Mouse (Mus musculus): ENCODE data around the gene Clpp. TPM values are rescaled to one million over a fixed set of nuclear protein-coding genes. Genes with fewer than 3 reads are reported as not detected.

Gene Clpp
- polyA plus RNA-seq, 1 experiment from 2014 or later: 186 TPM

DNA sequence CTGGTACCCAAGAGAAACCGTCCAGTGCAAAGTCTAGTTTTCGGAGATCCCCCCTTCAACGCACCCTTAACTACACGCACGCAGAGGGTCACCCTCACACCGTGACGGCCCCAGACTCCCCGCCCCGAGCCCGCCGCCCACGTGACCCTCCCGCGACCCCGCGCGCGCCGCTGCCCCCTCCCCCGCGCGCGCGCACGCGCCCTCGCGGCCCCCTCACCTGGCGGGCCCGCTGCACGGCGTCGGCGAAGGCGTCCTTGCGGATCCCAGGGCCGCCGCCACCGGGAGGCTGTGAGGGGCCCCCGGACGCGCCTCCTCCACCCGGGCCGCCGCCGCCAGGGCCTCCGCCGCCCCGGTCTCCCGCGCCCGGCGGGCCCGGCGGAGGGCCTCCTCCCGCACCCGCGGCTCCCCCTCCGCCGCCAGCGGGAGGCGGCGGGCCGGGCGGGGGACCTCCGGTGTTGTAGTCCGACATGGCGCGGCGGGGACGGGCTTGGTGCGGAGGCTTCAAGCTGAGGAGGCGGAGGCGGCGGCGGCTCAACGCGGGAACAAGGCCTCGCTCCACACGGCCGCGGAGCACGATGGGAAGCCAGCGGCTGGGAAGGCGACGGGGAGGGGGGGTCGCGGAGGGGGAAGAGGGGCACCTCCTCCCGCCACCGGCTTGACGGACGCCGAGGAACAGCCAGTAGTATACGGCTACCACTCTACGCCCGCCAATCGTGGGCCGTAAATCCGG is 41.0 kb downstream of the Clpp start, which contains the start of gene Khsrp:
Gene Khsrp (minus strand): TSS at position 592 of the 730 bp plus-strand sequence.
- Histone ChIP-seq H3K4me1 (replicated peaks; ENCODE audit: control insufficient read depth, insufficient read depth, low read length) (peaks cover 13% of the 10 kb centered on the region), H3K9ac (ENCODE audit: low read length) (peak within 1 kb of the TSS; percentile 99), H3K36me3 (ENCODE audit: control insufficient read depth, insufficient read depth, low read length) (peaks cover 31% of the 10 kb centered on the region), H3K27me3 (replicated peaks; ENCODE audit: control insufficient read depth, insufficient read depth, low read length) (no peaks in the 10 kb centered on the region), H3K4me2 (ENCODE audit: low read length) (peak within 1 kb of the TSS; percentile 85), H3K27ac (ENCODE audit: low read depth) (peak within 1 kb of the TSS; percentile 93), H3K9me3 (ENCODE audit: control insufficient read depth, low read length) (no peaks in the 10 kb centered on the region), H3K4me3 (ENCODE audit: low read depth, low read length) (peak within 1 kb of the TSS; percentile 79)
- ATAC-seq (replicated peaks; ENCODE audit: low FRiP score, low TSS enrichment, low read depth) (peak; percentile 0; the same call in 1 of the 2 replicates), DNase-seq (ENCODE audit: low spot score) (peak; percentile 64)
- under 1% methylated on average over 69 of the region's 99 CpGs for WGBS

DNA sequence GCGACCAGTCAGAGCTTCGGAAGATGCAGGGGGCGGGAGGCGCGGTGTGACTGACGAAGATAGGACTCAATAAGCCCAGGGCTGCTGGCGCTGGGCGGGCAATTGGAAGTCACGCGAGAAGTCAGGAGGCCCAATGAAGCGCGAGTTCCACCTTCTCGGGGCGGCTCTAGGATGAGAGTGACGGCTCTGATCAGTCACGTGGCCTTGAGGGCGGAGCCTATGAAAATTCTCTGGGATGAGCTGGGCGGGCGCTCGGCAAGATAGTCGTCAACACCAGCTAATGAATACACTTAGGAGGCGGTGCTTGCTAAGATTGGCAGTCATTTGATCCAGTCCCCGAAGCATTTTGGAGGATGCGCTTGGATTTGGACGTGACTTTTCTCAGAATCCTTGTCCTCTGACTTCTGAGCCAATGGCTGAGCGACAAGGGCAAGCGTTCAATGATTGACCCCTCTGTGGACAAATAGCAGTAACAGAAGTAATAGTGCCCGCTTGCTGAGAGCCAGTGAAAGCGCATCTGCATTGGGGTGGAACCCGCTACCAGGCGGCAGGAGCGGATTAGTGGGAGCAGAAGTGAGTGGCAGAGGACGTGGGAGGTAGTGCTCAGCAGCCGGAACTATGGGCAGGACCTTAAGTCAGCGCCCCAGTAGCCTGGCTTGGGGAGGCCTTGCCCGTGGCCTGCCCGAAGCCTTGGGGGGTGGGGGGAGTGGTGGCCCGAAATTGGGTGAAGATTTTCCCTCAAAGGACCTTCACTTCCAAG is 41.7 kb downstream of the Clpp start:
- Histone ChIP-seq H3K27me3 (replicated peaks; ENCODE audit: control insufficient read depth, insufficient read depth, low read length) (no peaks in the 10 kb centered on the region), H3K4me1 (replicated peaks; ENCODE audit: control insufficient read depth, insufficient read depth, low read length) (peaks cover 13% of the 10 kb centered on the region), H3K4me3 (ENCODE audit: low read depth, low read length) (peak overlapping the region; percentile 79), H3K9ac (ENCODE audit: low read length) (peak overlapping the region; percentile 47), H3K27ac (ENCODE audit: low read depth) (peak overlapping the region; percentile 83), H3K9me3 (ENCODE audit: control insufficient read depth, low read length) (no peaks in the 10 kb centered on the region), H3K4me2 (ENCODE audit: low read length) (peak overlapping the region; percentile 65), H3K36me3 (ENCODE audit: control insufficient read depth, insufficient read depth, low read length) (peaks cover 23% of the 10 kb centered on the region)
- peak; percentile 98 for DNase-seq (ENCODE audit: low spot score)
- ATAC-seq (replicated peaks; ENCODE audit: low FRiP score, low TSS enrichment, low read depth): peak; percentile 99
- under 1% methylated on average over 38 of the region's 38 CpGs for WGBS

DNA sequence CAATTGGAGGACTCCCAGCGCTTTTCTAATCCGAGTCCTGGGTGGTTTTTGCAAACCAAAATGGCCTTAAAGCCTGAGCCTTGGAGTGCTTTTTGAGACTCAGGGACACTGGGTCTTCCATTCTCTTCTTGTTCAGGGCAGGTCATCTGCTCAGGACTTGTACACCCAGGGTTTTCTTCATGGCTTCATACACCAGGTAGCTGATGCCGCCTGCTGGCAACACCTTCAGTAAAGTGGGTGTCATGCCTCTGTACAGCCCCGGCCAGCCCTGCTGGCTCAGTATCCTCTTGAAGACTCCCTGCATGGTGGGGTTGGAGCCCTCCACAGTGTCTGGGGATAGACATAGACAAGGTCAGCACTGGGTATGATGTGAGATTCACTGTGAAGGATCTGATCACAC is 42.7 kb downstream of the Clpp start:
- H3K9ac ChIP-seq (ENCODE audit: low read length): no peak overlapping the region
- H3K4me2 ChIP-seq (ENCODE audit: low read length): peak overlapping the region; percentile 65; the same call in 1 of the 2 replicates
- H3K27me3 ChIP-seq (replicated peaks; ENCODE audit: control insufficient read depth, insufficient read depth, low read length): no peaks in the 10 kb centered on the region
- no peak overlapping the region for H3K4me3 ChIP-seq (ENCODE audit: low read depth, low read length)
- no peak overlapping the region for H3K27ac ChIP-seq (ENCODE audit: low read depth)
- DNase-seq (ENCODE audit: low spot score): no peak
- H3K9me3 ChIP-seq (ENCODE audit: control insufficient read depth, low read length): no peaks in the 10 kb centered on the region
- H3K4me1 ChIP-seq (replicated peaks; ENCODE audit: control insufficient read depth, insufficient read depth, low read length): peaks cover 13% of the 10 kb centered on the region
- peaks cover 13% of the 10 kb centered on the region for H3K36me3 ChIP-seq (ENCODE audit: control insufficient read depth, insufficient read depth, low read length)
- ATAC-seq (replicated peaks; ENCODE audit: low FRiP score, low TSS enrichment, low read depth): no peak
- WGBS: 88% methylated on average over 4 of the region's 4 CpGs

DNA sequence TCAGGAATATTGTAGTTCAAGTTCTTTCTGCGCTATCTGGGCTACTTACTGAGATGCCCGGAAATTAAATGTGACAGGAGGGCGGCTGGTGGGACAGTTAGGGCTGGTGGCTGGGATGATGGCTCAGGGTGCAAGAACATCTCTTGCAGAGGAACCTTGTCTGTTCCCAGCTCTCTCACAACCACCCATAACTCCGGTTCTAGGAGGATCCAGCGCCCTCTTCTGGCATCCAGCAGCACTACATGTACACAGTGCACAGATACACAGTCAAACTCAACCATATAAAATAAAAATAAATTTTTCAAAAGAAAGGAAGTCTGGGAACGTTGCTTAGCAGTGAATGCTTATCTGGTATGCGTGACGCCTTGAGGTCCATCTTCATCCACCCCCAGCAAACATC is 48.9 kb downstream of the Clpp start:
- no peaks in the 10 kb centered on the region for H3K36me3 ChIP-seq (ENCODE audit: control insufficient read depth, insufficient read depth, low read length)
- no peak overlapping the region for H3K27ac ChIP-seq (ENCODE audit: low read depth)
- ATAC-seq (replicated peaks; ENCODE audit: low FRiP score, low TSS enrichment, low read depth) (no peak), DNase-seq (ENCODE audit: low spot score) (no peak)
- no peaks in the 10 kb centered on the region for H3K9me3 ChIP-seq (ENCODE audit: control insufficient read depth, low read length)
- WGBS: 35% methylated on average over 8 of the region's 8 CpGs
- no peak overlapping the region for H3K4me3 ChIP-seq (ENCODE audit: low read depth, low read length)
- no peak overlapping the region for H3K9ac ChIP-seq (ENCODE audit: low read length)
- no peaks in the 10 kb centered on the region for H3K4me1 ChIP-seq (replicated peaks; ENCODE audit: control insufficient read depth, insufficient read depth, low read length)
- peaks cover 12% of the 10 kb centered on the region; the same call in 1 of the 2 replicates for H3K27me3 ChIP-seq (replicated peaks; ENCODE audit: control insufficient read depth, insufficient read depth, low read length)
- no peak overlapping the region for H3K4me2 ChIP-seq (ENCODE audit: low read length)

- ATAC-seq (replicated peaks; ENCODE audit: low FRiP score, low TSS enrichment, low read depth) (no peak), DNase-seq (ENCODE audit: low spot score) (no peak)
- H3K4me3 ChIP-seq (ENCODE audit: low read depth, low read length): no peak within 1 kb of the TSS
- no peak within 1 kb of the TSS for H3K9ac ChIP-seq (ENCODE audit: low read length)
- H3K27ac ChIP-seq (ENCODE audit: low read depth): no peak within 1 kb of the TSS
- H3K27me3 ChIP-seq (replicated peaks; ENCODE audit: control insufficient read depth, insufficient read depth, low read length): peaks cover 12% of the 10 kb centered on the region; the same call in 1 of the 2 replicates
- no peaks in the 10 kb centered on the region for H3K4me1 ChIP-seq (replicated peaks; ENCODE audit: control insufficient read depth, insufficient read depth, low read length)
- no peaks in the 10 kb centered on the region for H3K9me3 ChIP-seq (ENCODE audit: control insufficient read depth, low read length)
- H3K4me2 ChIP-seq (ENCODE audit: low read length): no peak within 1 kb of the TSS
- 73% methylated on average over 8 of the region's 8 CpGs for WGBS
- 0 out of 2 replicates have a peak, but pooled peaks cover 6% of the 10 kb centered on the region for H3K36me3 ChIP-seq (ENCODE audit: control insufficient read depth, insufficient read depth, low read length)
Measured at GRCm38 (mm10) chr17:57041554-57041953, 51.4 kb downstream of the Clpp start, which contains the start of gene Slc25a41. Slc25a41 (minus strand) TSS chr17:57041654.

Other genes starting within 250 kb of the Clpp start
- gene Nrtn, start 232.8 kb upstream of the Clpp start, polyA plus RNA-seq (2014; fragmentation: Nextera tagmentation; extraction: Ambion mirVana): 13.5 and 15.6 TPM in 2 replicates
- 45.6 and 47.4 TPM in 2 replicates for gene Dus3l, start 225.5 kb upstream of the Clpp start, polyA plus RNA-seq (2014; fragmentation: Nextera tagmentation; extraction: Ambion mirVana)
- 1.7 and 2.3 TPM in 2 replicates for gene Prr22, start 220.1 kb upstream of the Clpp start, polyA plus RNA-seq (2014; fragmentation: Nextera tagmentation; extraction: Ambion mirVana)
- 4.5 and 4.9 TPM in 2 replicates for gene Rfx2, start 159.3 kb upstream of the Clpp start, polyA plus RNA-seq (2014; fragmentation: Nextera tagmentation; extraction: Ambion mirVana)
- not detected in 2 replicates for gene Acsbg2, start 115.9 kb upstream of the Clpp start, polyA plus RNA-seq (2014; fragmentation: Nextera tagmentation; extraction: Ambion mirVana)
- gene 1700061G19Rik, start 114.8 kb upstream of the Clpp start, polyA plus RNA-seq (2014; fragmentation: Nextera tagmentation; extraction: Ambion mirVana): 0.12 and 0.34 TPM in 2 replicates
- 26.7 and 30.4 TPM in 2 replicates for gene Mllt1, start 54.9 kb upstream of the Clpp start, polyA plus RNA-seq (2014; fragmentation: Nextera tagmentation; extraction: Ambion mirVana)
- gene Acer1, start 8.2 kb upstream of the Clpp start, polyA plus RNA-seq (2014; fragmentation: Nextera tagmentation; extraction: Ambion mirVana): 0.09 and 0.28 TPM in 2 replicates
- gene Alkbh7, start 7.0 kb downstream of the Clpp start, polyA plus RNA-seq (2014; fragmentation: Nextera tagmentation; extraction: Ambion mirVana): 48.0 and 49.1 TPM in 2 replicates
- not detected in 2 replicates for gene Pspn, start 9.7 kb downstream of the Clpp start, polyA plus RNA-seq (2014; fragmentation: Nextera tagmentation; extraction: Ambion mirVana)
- 60.5 and 64.2 TPM in 2 replicates for gene Gtf2f1, start 21.0 kb downstream of the Clpp start, polyA plus RNA-seq (2014; fragmentation: Nextera tagmentation; extraction: Ambion mirVana)
- 0.15 and 0.20 TPM in 2 replicates for gene Gm17949, start 21.2 kb downstream of the Clpp start, polyA plus RNA-seq (2014; fragmentation: Nextera tagmentation; extraction: Ambion mirVana)
- gene Khsrp, start 41.2 kb downstream of the Clpp start, polyA plus RNA-seq (2014; fragmentation: Nextera tagmentation; extraction: Ambion mirVana): 45.9 and 59.1 TPM in 2 replicates
- not detected in 2 replicates for gene Slc25a41, start 51.3 kb downstream of the Clpp start, polyA plus RNA-seq (2014; fragmentation: Nextera tagmentation; extraction: Ambion mirVana)
- gene Crb3, start 68.8 kb downstream of the Clpp start, polyA plus RNA-seq (2014; fragmentation: Nextera tagmentation; extraction: Ambion mirVana): 60.3 and 75.4 TPM in 2 replicates
- gene Slc25a23, start 69.6 kb downstream of the Clpp start, polyA plus RNA-seq (2014; fragmentation: Nextera tagmentation; extraction: Ambion mirVana): 11.2 and 12.2 TPM in 2 replicates
- 6.3 and 6.4 TPM in 2 replicates for gene Dennd1c, start 88.2 kb downstream of the Clpp start, polyA plus RNA-seq (2014; fragmentation: Nextera tagmentation; extraction: Ambion mirVana)
- 36.4 and 43.1 TPM in 2 replicates for gene Tubb4a, start 97.5 kb downstream of the Clpp start, polyA plus RNA-seq (2014; fragmentation: Nextera tagmentation; extraction: Ambion mirVana)
- gene Tnfsf9, start 115.0 kb downstream of the Clpp start, polyA plus RNA-seq (2014; fragmentation: Nextera tagmentation; extraction: Ambion mirVana): 10.4 and 10.8 TPM in 2 replicates
- not detected in 2 replicates for gene Cd70, start 159.5 kb downstream of the Clpp start, polyA plus RNA-seq (2014; fragmentation: Nextera tagmentation; extraction: Ambion mirVana)
- gene Tnfsf14, start 203.9 kb downstream of the Clpp start, polyA plus RNA-seq (2014; fragmentation: Nextera tagmentation; extraction: Ambion mirVana): 0.19 TPM in 1 of 2 replicates, not detected in the other
- 0.66 and 0.70 TPM in 2 replicates for gene C3, start 237.8 kb downstream of the Clpp start, polyA plus RNA-seq (2014; fragmentation: Nextera tagmentation; extraction: Ambion mirVana)

Data from intestine, embryonic 14.5 days (tissue).